Mouse (Mus musculus) kidney, postnatal 0 days (tissue): Measurements from ENCODE around the gene Igfbp1. TPM values are rescaled to one million over a fixed set of nuclear protein-coding genes. Genes with fewer than 3 reads are reported as not detected.

ENCODE experiments used
- ATAC-seq: fragments of 200-750 bp; cut with Nextera tagmentation; replicated peaks from 2 replicates; pipeline ENCODE4 v1.8.0; 2017; ENCODE audit warnings: low read depth, moderate number of reproducible peaks, moderate TSS enrichment, moderate library complexity; ENCODE audit not compliant: low FRiP score
- DNase-seq: peaks from one replicate; pipeline ENCODE4 v3.0.0-alpha.2; 2016; ENCODE audit warnings: low spot score
- H3K27ac ChIP-seq: fragments of 300-500 bp; sonication (generic); 2 replicates; pipeline ENCODE4 v1.5.1; 2014; ENCODE audit warnings: mild to moderate bottlenecking
- H3K27me3 ChIP-seq: fragments of 300-500 bp; sonication (generic); 2 replicates; pipeline ENCODE4 v1.6.1; 2014; ENCODE audit warnings: low read length, mixed read lengths; ENCODE audit not compliant: insufficient read depth
- H3K36me3 ChIP-seq: fragments of 300-500 bp; sonication (generic); 2 replicates; pipeline ENCODE4 v1.6.1; 2014; ENCODE audit warnings: low read length, mixed read lengths; ENCODE audit not compliant: insufficient read depth
- H3K4me1 ChIP-seq: fragments of 300-500 bp; sonication (generic); replicated peaks from 2 replicates; pipeline ENCODE4 v1.6.1; 2014; ENCODE audit warnings: antibody characterized with exemption, low read length, mixed read lengths; ENCODE audit not compliant: insufficient read depth
- H3K4me2 ChIP-seq: fragments of 300-500 bp; sonication (generic); 2 replicates; pipeline ENCODE4 v1.6.1; 2014; ENCODE audit warnings: mild to moderate bottlenecking, low read length, moderate library complexity, mixed read lengths
- H3K4me3 ChIP-seq: fragments of 300-500 bp; sonication (generic); replicated peaks from 2 replicates; pipeline ENCODE4 v1.5.1; 2014; ENCODE audit warnings: low read depth, low read length
- H3K9ac ChIP-seq: fragments of 300-500 bp; sonication (generic); 2 replicates; pipeline ENCODE4 v1.6.1; 2014; ENCODE audit warnings: low read depth, low read length
- H3K9me3 ChIP-seq: fragments of 300-500 bp; sonication (generic); replicated peaks from 2 replicates; pipeline ENCODE4 v1.6.1; 2016; ENCODE audit warnings: low read length, inconsistent platforms, mixed read lengths
- CTCF ChIP-seq: IDR thresholded peaks from 2 replicates; pipeline ENCODE4 v1.5.1; 2016; ENCODE audit warnings: antibody characterized with exemption, low read depth, mild to moderate bottlenecking, moderate library complexity
- WGBS: fragments of 180-500 bp; shearing (Covaris S2); extraction: QIAGEN DNeasy Blood & Tissue Kit; methylation state at CpG from one replicate; pipeline ENCODE4 v1.1.7; 2014; 5-methylcytosine and 5-hydroxymethylcytosine counted together
- polyA plus RNA-seq: library from polyadenylated mRNA; unstranded; fragments of >200 nt; fragmentation: Nextera tagmentation; extraction: Ambion mirVana; gene quantifications from 2 replicates; pipeline ENCODE4 v1.2.1, GENCODE M21; 2015

Igfbp1 gene
- polyA plus RNA-seq, 1 experiment from 2014 or later: 11.8 TPM

- DNase-seq (no peak), ATAC-seq (no peak)
- no peaks in the 10 kb centered on the region for H3K9me3 ChIP-seq
- no peaks in the 10 kb centered on the region for H3K36me3 ChIP-seq
- TF ChIP-seq CTCF: no peak
- H3K9ac ChIP-seq: no peak overlapping the region
- 92% methylated on average over 4 of the region's 4 CpGs for WGBS
- H3K27ac ChIP-seq: no peak overlapping the region
- H3K27me3 ChIP-seq: no peaks in the 10 kb centered on the region
- no peak overlapping the region for H3K4me3 ChIP-seq
- H3K4me1 ChIP-seq: 0 out of 2 replicates have a peak, but pooled peaks cover 3% of the 10 kb centered on the region
- H3K4me2 ChIP-seq: no peak overlapping the region
Observed at GRCm38 (mm10) chr11:7239041-7239740, 41.6 kb downstream of the Igfbp1 start.

GRCm38 (mm10) chr11:7244782-7245181 is 47.2 kb downstream of the Igfbp1 start:
- WGBS: 93% methylated on average over 1 of the region's 1 CpGs
- Histone ChIP-seq H3K4me3 (no peak overlapping the region), H3K9me3 (no peaks in the 10 kb centered on the region), H3K27ac (no peak overlapping the region), H3K36me3 (no peaks in the 10 kb centered on the region), H3K4me2 (no peak overlapping the region), H3K9ac (no peak overlapping the region), H3K27me3 (no peaks in the 10 kb centered on the region), H3K4me1 (no peaks in the 10 kb centered on the region)
- ATAC-seq: no peak
- TF ChIP-seq CTCF: no peak
- no peak for DNase-seq

GRCm38 (mm10) chr11:7250415-7250814 is 52.8 kb downstream of the Igfbp1 start:
- no peaks in the 10 kb centered on the region for H3K36me3 ChIP-seq
- no peaks in the 10 kb centered on the region for H3K4me1 ChIP-seq
- ATAC-seq (no peak), DNase-seq (no peak)
- 95% methylated on average over 2 of the region's 2 CpGs for WGBS
- no peak overlapping the region for H3K4me2 ChIP-seq
- H3K27me3 ChIP-seq: no peaks in the 10 kb centered on the region
- no peak overlapping the region for H3K4me3 ChIP-seq
- H3K9ac ChIP-seq: no peak overlapping the region
- TF ChIP-seq CTCF: no peak
- H3K27ac ChIP-seq: no peak overlapping the region
- H3K9me3 ChIP-seq: no peaks in the 10 kb centered on the region

- Histone ChIP-seq H3K27ac (no peak overlapping the region), H3K4me2 (no peak overlapping the region), H3K4me1 (no peaks in the 10 kb centered on the region), H3K27me3 (no peaks in the 10 kb centered on the region), H3K9ac (no peak overlapping the region), H3K9me3 (no peaks in the 10 kb centered on the region), H3K4me3 (no peak overlapping the region), H3K36me3 (no peaks in the 10 kb centered on the region)
- no peak for ATAC-seq
- DNase-seq: no peak
- 94% methylated on average over 5 of the region's 5 CpGs for WGBS
- no peak for TF ChIP-seq CTCF
Observed at GRCm38 (mm10) chr11:7250870-7251269, 53.3 kb downstream of the Igfbp1 start.

Other genes starting within 250 kb of the Igfbp1 start
- gene Adcy1, start 134.3 kb upstream of the Igfbp1 start, polyA plus RNA-seq: 1.8 and 2.0 TPM in 2 replicates
- not detected in 2 replicates for gene Gm11985, start 9.2 kb upstream of the Igfbp1 start, polyA plus RNA-seq
- 217 and 221 TPM in 2 replicates for gene Igfbp3, start 16.1 kb downstream of the Igfbp1 start, polyA plus RNA-seq